Mouse (Mus musculus) thymus, postnatal 36 days (tissue): Measurements from ENCODE around the gene Gm20388.

ENCODE experiments used
- DNase-seq, 2 experiments: peaks; one replicate each; pipeline ENCODE4 v3.0.0; 2022; ENCODE audit warnings: mixed read lengths in 2 of 2

Gm20388 gene

GRCm38 (mm10) chr8:122525004-122525403 is 2614.4 kb downstream of the Gm20388 start:
- DNase-seq, result no peak

- no peak for DNase-seq
Observed at GRCm38 (mm10) chr8:122526084-122526483, 2615.4 kb downstream of the Gm20388 start.

GRCm38 (mm10) chr8:122526526-122527170 is 2616.0 kb downstream of the Gm20388 start:
- DNase-seq, result no peak

DNA sequence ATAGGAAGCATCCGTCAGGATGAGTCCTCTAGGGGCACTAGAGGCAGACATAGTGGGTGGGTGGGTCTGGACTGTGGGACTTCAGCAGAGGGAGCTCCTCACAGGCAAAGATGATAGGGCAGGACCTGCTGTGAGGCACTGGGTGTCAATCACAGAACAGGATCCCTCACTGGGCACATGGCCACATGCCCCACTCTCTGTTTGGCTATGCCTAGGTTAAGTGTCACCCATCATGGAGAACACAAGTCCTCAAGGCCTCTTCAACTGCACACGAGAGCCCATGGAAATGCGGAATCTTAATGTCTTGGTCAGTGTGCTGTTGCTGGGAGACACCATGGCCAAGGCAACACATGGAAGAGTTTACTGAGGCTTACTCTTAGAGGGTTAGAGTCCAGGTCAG is 2617.3 kb downstream of the Gm20388 start:
- DNase-seq, result no peak

DNA sequence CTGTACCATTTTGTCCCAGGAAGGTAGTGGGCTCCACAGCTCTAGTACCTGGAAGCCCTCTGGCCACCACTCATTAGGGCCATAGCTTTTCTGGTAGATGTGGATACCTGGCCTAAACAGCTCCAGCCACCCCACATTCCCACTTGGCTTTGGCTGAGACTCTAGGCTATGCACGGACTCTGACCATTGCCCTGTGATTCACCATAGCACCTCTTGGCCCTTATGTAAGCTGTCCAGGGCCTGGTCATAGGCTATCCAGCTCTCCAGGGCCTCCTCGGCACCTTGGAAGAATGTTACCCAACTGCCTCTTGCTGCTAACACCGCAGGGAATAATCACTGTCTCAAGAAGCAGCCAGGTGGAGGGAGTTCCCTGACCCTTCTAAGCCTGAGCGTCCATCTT is 2618.5 kb downstream of the Gm20388 start:
- no peak for DNase-seq

DNA sequence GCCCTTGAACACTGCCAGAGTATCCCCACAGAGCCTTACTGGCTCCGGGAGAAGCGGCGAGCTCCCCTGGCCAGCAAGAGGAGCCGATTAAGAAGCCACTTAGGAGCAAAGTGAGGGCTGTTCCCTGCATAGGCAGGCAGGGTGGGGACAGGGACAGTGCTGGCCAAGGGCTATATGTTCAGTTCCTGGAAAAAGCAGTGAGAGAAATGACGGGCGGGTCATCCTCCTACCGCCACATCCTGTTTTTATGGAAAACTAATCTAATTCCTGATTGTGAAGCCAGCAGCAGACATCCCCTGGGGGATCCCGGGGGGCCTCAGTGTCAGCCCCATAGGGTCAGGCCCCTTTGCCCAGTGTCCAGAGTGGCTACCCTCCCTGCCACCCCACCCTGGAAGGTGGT is 2620.7 kb downstream of the Gm20388 start:
- no peak for DNase-seq

GRCm38 (mm10) chr8:122537033-122537432 is 2626.4 kb downstream of the Gm20388 start:
- no peak for DNase-seq

- DNase-seq, result no peak
Observed at GRCm38 (mm10) chr8:122537812-122538211, 2627.2 kb downstream of the Gm20388 start.

DNA sequence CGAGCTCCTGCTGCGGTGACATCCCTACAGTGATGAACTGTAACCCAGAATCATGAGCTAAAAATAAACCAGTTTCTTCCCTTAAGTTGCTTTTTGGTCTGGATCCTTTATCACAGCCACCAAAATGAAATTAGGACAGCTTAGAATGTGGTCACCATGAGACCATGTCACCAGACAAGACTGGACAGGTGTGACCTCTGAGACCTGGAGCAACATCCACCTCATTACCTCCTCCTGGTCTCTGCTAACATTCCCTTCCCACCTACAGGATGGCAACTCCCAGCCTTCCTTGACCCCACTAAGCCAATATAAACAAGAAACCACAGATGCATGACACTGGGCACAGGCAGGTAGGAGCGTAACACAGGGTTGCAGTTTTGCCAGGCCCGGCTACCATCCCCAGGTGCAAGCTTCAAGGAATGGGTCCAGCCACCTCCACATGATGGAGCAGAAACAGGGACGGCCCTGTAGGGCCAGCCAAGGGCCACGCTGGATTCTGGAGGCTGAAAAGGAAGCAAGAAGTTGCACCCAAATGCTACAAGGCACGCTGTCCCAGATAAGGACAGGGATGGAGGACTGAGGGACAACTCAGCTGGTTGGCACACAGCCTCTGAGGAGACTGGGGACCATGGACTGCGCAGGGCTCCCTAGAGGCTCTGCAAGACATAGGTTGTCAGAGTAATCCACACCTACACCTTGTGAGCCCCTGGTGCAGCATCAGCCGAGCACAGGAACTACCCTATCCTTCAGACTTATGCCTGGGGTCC is 2627.9 kb downstream of the Gm20388 start:
- DNase-seq, result no peak

- DNase-seq, result no peak
Observed at GRCm38 (mm10) chr8:122544138-122544537, 2633.5 kb downstream of the Gm20388 start.

- no peak for DNase-seq
Observed at GRCm38 (mm10) chr8:122546066-122546755, 2635.6 kb downstream of the Gm20388 start.

DNA sequence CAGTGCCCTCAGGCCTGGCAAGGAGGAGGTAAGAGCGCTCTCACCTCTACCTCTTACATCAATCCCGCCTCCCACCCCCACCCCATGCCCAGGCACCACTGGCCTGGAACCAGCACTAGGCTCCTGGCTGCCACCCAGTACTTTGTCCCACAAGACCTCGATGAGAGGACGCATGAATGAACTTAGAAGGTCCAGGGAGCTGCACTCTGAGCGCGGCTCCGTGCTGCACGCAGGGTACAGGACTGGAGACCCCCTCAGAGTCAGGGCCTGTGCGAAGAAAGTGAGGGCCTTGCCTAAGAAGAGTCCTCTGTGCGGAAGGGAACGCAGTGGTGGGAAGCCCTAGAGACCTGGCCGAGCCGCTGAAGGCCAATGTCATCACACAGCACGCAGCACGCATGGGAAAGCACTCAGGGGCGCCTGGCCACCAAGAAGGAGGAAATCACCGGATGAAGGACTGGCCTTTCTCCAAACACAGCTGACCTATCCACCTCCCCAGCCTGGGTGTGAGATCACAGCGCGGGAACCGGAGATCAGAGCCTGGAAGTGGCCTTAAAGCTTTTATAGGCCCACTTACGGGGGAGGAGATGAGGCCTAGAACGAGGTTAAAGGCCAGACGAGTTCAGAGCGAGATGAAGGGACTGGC is 2636.3 kb downstream of the Gm20388 start:
- DNase-seq, result no peak

DNA sequence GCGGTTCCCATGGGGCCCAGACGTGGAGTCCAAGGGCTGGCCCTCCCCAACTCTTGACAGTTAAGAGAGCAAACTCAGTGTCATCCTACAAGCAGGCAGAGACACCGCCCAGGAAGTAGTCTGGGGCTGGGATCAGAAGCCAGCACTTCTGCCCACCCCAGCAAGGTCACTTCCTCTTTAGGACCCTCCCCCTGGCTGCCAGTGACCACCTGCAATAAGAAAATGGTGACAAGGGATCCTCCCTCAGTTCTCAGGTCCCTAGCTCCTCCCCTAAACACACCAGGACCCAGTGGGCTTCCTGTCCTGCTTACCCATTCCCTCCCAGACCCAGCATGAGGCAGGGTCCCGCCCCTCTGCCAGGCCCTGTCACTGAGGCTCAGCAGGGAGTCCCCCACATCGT is 2637.2 kb downstream of the Gm20388 start:
- DNase-seq, result peak; percentile 44 to 65

DNA sequence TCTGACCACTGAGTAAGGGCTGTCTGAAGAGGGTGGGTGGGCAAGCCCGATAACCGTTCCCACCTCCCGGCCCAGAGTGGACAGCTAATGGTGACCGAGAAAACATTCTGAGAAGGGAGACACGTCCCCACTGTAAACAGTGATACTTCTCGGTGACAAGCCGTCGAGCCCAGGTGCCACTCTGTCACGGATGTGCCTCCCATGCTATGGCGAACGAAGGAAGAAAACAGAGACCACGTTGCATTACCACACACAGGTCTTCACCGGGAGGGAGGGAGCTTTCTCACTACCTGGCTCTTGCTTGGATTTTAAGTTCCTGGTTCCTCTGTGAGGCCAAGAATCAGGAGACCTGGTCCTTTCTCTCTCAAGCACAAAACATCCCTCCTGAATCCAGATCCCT is 2637.7 kb downstream of the Gm20388 start:
- peak; percentile 28 to 32 for DNase-seq

- no peak for DNase-seq
Observed at GRCm38 (mm10) chr8:122548891-122549439, 2638.3 kb downstream of the Gm20388 start.

DNA sequence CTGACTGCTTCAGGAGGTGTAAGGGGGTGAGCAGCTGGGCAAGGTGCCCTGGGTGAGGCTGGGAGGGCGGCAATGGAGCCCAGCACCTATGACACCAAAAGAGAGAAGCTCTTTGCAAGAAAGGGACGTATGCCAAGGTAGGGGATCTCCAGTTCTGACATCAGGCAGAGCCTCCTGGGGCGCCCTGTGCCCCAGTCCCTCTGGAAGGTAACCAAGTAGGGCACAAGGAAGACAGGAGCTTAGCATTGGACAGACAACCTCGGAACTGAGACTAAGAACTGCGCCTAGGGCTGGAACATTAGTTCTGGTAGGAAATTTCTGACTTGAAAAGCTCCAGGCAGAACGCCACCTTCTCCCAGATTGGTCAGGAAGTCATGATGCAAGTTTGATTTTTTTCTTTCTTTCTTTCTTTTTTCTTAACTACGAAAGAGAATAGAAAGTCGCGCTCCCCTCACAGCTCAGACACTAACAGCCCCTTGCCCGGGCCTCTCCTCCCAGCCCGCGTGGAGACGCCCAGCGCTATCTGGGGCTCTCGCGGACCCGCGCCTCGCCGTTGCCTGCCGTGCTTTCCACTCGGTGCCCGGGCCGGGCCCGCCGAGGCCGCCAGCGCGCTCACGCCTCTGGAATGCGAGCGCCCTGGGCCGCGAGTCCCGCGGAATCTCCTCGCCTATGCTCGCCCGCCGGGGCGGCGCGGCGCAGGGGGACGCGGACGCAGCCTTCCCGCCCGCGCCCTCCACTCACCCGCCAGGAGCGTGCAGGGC is 2639.8 kb downstream of the Gm20388 start:
- DNase-seq, result peak; percentile 55 to 61

- DNase-seq, result no peak
Observed at GRCm38 (mm10) chr8:122550995-122551264, 2640.3 kb downstream of the Gm20388 start.

GRCm38 (mm10) chr8:122551265-122552051 is 2640.8 kb downstream of the Gm20388 start, which contains the start of gene Piezo1:
Piezo1 (minus strand) TSS chr8:122551329.
- peak; percentile 93 to 96 for DNase-seq

DNA sequence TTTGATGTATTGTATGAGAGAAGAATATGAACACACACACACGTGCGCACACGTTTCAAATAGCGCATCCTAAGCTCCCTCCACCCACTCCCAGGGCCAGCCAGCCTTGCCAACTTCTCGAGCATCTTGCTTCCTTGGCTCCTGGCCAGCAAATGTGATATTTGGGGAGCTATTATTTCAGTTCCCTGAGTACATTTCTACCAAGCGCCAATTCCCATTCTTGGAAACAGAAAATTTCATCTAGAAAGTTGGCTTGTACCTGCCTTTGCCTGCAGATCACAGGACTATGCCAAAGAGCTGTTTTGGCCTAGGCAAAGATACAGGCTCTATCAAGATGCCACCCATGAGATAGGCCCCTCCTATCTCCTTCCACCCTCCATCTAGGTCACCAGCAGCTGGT is 2644.1 kb downstream of the Gm20388 start:
- no peak for DNase-seq

GRCm38 (mm10) chr8:122556030-122557009 is 2645.7 kb downstream of the Gm20388 start:
- DNase-seq, result peak; percentile 84 to 92
